Mouse (Mus musculus) liver, adult 2 months (tissue): ENCODE data around the gene Arhgef18.

ENCODE experiments used
- CTCF ChIP-seq: fragments of 200-500 bp; IDR thresholded peaks from 2 replicates; pipeline ENCODE4 v1.5.1; 2011; ENCODE audit warnings: low read depth, low read length, control low read depth
- POLR2A ChIP-seq: fragments of 200-500 bp; IDR thresholded peaks from 2 replicates; pipeline ENCODE4 v1.6.1; 2011; ENCODE audit warnings: low read length, control low read depth; ENCODE audit not compliant: insufficient read depth; ENCODE audit errors: extremely low read depth

- no peak for TF ChIP-seq CTCF
- TF ChIP-seq POLR2A, result no peak
Observed at GRCm38 (mm10) chr8:3485192-3485591, 92.4 kb downstream of the Arhgef18 start.
